Mouse (Mus musculus) megakaryocyte, embryonic 14.5 days (primary cell): Measurements from ENCODE around the gene Tbc1d8b.

Experiments used
- FLI1 ChIP-seq: IDR thresholded peaks from 2 replicates; pipeline ENCODE4 v1.6.1; 2012; ENCODE audit warnings: low read length, inconsistent platforms, mixed read lengths
- GATA1 ChIP-seq: IDR thresholded peaks from 3 replicates; pipeline ENCODE4 v1.6.1; 2012; ENCODE audit warnings: mixed read lengths, low read length, inconsistent platforms, borderline replicate concordance

- TF ChIP-seq GATA1 (no peak), FLI1 (no peak)
Measured at GRCm38 (mm10) chrX:139737066-139737465, 52.3 kb downstream of the Tbc1d8b start.
